Mouse (Mus musculus): ENCODE measurements at regions not wholly inside any gene's neighbourhood (a gene's known extent, or its start where the extent isn't known, plus 50 kb on each side); places are given as distances from the start of the nearest gene placed in this dataset.
"Not testable (repeated sequence)": the region's sequence is repeated elsewhere in the genome, so short reads cannot be mapped to it uniquely, and the experiment has no call there.

GRCm38 (mm10) chr6:5663433-5664175 is 61.8 kb upstream of the Dync1i1 start:
- DNase-seq = no peak

- DNase-seq = peak; percentile 79 to 82
These were observed 80.2 kb upstream of the Dync1i1 start for GRCm38 (mm10) chr6:5645150-5645732.

- no peak for DNase-seq
These were observed 91.2 kb upstream of the Dync1i1 start for GRCm38 (mm10) chr6:5634222-5634621.

DNA sequence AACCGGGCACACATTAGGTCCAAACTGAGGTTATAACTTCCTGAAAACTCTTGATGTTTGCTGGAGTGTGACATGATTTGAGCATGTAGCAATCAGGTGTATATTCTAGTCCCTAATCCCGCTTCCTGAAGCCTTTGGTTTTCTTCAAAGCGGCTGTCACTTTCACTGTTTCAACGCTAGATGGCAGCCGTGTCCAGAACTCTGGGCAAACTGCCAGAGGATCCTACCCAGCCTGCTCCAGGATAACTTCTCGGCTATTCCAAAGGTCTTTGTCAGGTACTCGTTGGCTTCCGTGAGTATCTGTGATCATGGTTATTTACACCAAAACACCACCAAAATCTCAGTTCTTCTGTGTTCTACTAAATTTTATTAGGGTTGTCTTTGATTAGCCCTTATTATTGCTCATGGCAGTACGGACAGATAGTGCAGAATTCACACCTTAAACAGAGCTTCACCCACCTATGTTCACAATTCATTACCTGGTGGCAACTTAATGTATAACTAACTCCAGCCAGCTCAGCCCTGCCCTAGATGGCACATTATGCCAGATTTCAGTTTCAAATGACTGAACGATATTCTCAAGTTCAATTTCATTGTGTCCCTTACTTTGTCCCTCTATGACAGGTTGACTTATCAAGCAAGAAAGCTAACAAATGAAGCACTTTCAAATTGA is 92.3 kb upstream of the Dync1i1 start:
- DNase-seq = peak; percentile 69 to 70

GRCm38 (mm10) chr6:5624085-5624484 is 101.4 kb upstream of the Dync1i1 start:
- no peak for DNase-seq

DNA sequence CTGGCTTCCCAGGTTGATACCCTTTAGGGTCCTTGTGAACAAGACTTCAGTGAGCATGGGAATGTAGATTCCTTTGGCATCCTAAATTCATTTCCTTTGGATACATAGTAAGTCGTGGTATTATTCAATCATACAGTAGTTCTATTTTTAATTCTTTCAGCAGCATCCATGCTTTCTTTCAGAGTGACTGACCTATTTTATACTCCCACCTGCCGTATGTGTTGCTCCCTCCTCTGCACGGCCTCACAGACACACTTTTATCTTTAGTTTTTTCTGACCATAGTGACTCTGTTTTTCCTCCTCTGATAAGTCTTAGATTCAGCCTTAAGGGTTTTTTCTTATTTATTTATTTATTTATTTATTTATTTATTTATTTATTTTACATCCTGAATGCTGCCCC is 103.9 kb upstream of the Dync1i1 start:
- no peak for DNase-seq

DNA sequence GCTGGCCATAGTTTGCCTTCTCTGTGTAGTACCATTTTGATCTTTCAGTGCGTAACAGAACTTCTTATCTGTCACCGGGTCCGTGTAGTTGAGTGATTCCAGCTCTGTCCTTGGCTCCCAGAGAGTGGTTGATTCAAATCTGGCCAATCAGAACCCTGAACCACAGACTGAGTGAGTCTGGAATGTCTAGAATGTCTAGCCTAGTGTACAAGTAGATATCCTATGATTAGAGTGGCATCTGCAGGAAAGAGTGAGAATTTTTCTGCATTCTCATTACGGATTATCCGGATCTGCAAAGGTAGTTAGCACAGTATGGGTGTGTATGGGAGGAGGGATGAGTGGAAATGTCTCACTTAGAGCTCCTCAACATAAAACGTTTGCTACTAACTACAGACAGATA is 97.9 kb upstream of the Pdk4 start:
- DNase-seq = peak in 1 of 2 experiments; percentile 4

DNA sequence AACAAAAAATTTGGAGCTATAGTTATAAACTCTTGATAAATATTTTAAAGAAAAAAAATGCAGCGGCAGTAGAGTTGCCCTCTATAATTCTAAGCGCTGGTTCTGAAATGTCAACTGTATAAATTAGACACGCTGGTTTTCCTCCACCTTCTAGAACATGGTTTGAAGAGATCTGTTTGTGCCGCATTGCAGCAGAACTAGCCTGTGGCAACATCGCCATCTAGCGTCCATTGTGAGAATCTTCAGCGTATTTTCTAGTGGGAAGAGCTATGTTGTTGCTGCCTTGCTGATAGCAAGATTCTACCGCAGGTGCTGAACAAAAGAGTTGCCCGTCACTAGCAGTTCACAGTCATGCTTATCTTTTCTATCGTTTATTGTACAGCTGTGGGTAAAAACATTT is 93.5 kb upstream of the Pdk4 start:
- DNase-seq = peak; percentile 74

DNA sequence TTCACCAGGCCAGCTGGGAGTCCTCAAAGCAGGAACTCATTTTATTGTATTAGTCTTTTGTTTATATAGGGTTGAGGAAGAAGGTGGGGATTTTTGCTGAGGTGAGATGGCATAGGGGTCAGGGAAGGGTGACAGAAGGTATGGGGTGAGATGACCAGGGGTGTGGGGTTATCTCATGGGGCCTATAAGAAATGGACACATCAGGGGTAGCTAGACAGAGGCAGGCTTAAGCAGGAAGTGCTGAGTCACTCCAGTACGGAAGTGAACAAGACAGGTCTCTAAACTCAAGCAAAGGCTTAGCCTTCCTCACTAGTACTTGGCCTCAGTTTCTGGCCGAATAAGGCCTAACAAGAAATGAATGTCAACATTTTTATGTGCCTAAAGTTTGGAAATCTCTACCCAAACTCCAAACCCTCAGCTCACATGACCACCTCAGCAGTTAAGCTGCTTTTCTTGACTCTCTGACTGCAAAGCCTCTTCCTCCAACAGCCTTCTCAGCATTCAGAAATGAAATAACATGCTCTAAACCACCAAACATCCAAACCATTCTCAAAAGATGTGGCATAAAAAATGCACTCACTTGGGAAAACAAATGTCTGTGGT is 86.9 kb upstream of the Pdk4 start:
- no peak for DNase-seq

- not testable (repeated sequence) for DNase-seq
These were observed 80.8 kb upstream of the Pdk4 start for GRCm38 (mm10) chr6:5576891-5577290.

DNA sequence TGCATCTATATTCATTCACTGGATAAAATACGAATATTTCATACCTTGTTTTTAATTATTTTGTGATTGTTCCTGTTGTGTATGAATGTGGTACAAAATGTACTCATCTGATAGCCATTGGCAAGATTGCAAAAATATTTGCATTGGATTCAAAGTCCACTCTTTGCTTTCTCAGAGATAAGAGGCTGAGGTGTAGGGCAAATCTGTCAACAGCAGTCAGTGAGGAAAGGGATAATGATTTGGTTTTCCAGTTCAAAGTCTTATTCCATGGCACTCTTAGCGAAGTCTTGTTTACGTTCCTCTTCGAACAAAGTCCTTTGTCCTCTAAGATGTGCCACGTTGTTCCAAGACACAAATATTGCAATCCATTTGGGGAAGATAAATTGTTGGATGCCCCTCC is 70.5 kb upstream of the Pdk4 start:
- DNase-seq = no peak

DNA sequence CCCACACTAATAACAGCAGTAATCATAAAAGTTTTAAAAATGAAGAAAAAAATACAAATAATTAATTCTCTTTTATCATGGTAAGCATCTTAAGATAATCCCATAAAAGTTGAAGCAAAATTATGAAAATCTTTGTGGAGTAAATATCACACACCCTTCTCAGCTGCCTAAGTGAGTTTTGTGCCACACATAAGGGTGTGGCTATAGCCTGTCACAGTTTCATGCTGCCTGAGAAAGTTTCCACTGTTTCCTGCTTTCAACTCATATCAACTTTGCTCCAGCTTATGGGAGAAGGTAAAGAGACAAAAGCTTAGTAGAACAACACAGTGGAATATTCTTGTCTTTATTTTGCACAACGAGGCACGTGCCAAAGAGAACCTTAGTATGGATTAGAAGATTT is 68.9 kb upstream of the Pdk4 start:
- no peak for DNase-seq

GRCm38 (mm10) chr6:5553703-5554394 is 57.7 kb upstream of the Pdk4 start:
- DNase-seq = no peak

DNA sequence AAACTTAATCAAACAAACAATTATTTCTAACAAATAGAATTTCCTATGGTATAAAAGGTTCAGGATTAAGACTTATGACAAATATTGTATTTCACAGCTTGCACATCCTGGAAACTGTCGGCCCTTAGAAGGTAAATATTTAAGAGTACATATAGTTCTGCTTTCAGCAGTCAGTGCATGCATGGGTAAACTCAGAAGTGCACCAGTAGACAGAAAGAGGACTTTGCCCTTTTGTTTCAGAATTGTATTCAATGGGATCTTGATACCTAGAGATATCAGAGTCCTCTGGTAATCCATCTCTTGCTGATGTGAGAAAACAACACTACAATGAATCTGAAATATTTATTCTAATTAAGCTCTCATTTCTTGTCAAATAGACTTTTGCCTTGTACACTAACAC is 54.0 kb upstream of the Pdk4 start:
- no peak for DNase-seq
